Mouse (Mus musculus) embryonic facial prominence, embryonic 14.5 days (tissue): ENCODE results near the gene Itsn1. TPM values are rescaled to one million over a fixed set of nuclear protein-coding genes. Genes with fewer than 3 reads are reported as not detected.

Experiments used
- ATAC-seq: fragments of 200-750 bp; cut with Nextera tagmentation; 2 replicates; pipeline ENCODE4 v1.8.0; 2017; ENCODE audit warnings: low read depth, moderate number of reproducible peaks, moderate TSS enrichment
- DNase-seq: peaks from one replicate; pipeline ENCODE4 v3.0.0-alpha.2; 2015; ENCODE audit warnings: low spot score
- H3K27ac ChIP-seq: fragments of 300-500 bp; sonication (generic); replicated peaks from 2 replicates; pipeline ENCODE4 v1.5.1; 2014; ENCODE audit warnings: low read depth, mild to moderate bottlenecking, low read length, moderate library complexity
- H3K27me3 ChIP-seq: fragments of 300-500 bp; sonication (generic); replicated peaks from 2 replicates; pipeline ENCODE4 v1.6.1; 2014; ENCODE audit warnings: low read length; ENCODE audit not compliant: control insufficient read depth, insufficient read depth
- H3K36me3 ChIP-seq: fragments of 300-500 bp; sonication (generic); 2 replicates; pipeline ENCODE4 v1.6.1; 2014; ENCODE audit warnings: low read length, mixed read lengths; ENCODE audit not compliant: control insufficient read depth, insufficient read depth
- H3K4me1 ChIP-seq: fragments of 300-500 bp; sonication (generic); 2 replicates; pipeline ENCODE4 v1.6.1; 2014; ENCODE audit warnings: antibody characterized with exemption, low read length; ENCODE audit not compliant: control insufficient read depth, insufficient read depth
- H3K4me2 ChIP-seq: fragments of 300-500 bp; sonication (generic); 2 replicates; pipeline ENCODE4 v1.6.1; 2014; ENCODE audit warnings: low read depth, mild to moderate bottlenecking, low read length, moderate library complexity, mixed read lengths
- H3K4me3 ChIP-seq: fragments of 300-500 bp; sonication (generic); 2 replicates; pipeline ENCODE4 v1.5.1; 2014; ENCODE audit warnings: low read depth, mild to moderate bottlenecking, low read length
- H3K9ac ChIP-seq: fragments of 300-500 bp; sonication (generic); 2 replicates; pipeline ENCODE4 v1.6.1; 2014; ENCODE audit warnings: low read depth, mild to moderate bottlenecking, low read length, moderate library complexity, mixed read lengths
- H3K9me3 ChIP-seq: fragments of 300-500 bp; sonication (generic); 2 replicates; pipeline ENCODE4 v1.6.1; 2016; ENCODE audit warnings: low read length; ENCODE audit not compliant: control insufficient read depth
- WGBS: fragments of 180-500 bp; shearing (Covaris S2); extraction: QIAGEN DNeasy Blood & Tissue Kit; methylation state at CpG from one replicate; pipeline ENCODE4 v1.1.7; 2014; 5-methylcytosine and 5-hydroxymethylcytosine counted together
- polyA plus RNA-seq: library from polyadenylated mRNA; unstranded; fragments of >200 nt; fragmentation: Nextera tagmentation; extraction: Ambion mirVana; gene quantifications from 2 replicates; pipeline ENCODE4 v1.2.1, GENCODE M21; 2014

The Itsn1 gene
- polyA plus RNA-seq, 1 experiment from 2014 or later = 30.1 TPM

GRCm38 (mm10) chr16:91889831-91890230, 160.8 kb downstream of the Itsn1 start:
- WGBS = 31% methylated on average over 9 of the region's 12 CpGs
- Histone ChIP-seq H3K27ac (no peak overlapping the region), H3K4me3 (no peak overlapping the region), H3K9me3 (no peaks in the 10 kb centered on the region), H3K4me1 (0 out of 2 replicates have a peak, but pooled peaks cover 6% of the 10 kb centered on the region), H3K27me3 (no peaks in the 10 kb centered on the region), H3K9ac (no peak overlapping the region), H3K4me2 (no peak overlapping the region), H3K36me3 (no peaks in the 10 kb centered on the region)
- DNase-seq (peak; percentile 65), ATAC-seq (peak; percentile 56)

DNA sequence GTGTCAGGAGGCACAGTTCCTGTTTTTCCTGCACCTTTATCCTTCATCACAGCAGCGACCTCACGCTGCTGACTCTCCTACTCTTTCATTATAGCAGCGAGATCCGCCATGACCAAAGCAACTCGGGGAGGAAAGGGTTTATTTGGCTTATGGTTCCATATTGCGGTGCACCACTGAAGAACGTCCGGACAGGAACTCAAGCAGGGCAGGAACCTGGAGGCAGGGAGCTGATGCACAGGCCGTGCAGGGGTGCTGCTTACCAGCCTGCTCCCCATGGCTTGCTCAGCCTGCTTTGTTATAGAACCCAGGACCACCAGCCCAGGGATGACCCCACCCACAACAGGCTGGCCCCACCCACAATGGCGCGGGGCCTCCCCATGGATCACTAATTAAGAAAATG, 162.1 kb downstream of the Itsn1 start:
- 80% methylated on average over 11 of the region's 11 CpGs for WGBS

GRCm38 (mm10) chr16:91896426-91896830, 167.3 kb downstream of the Itsn1 start:
- Histone ChIP-seq H3K27ac (peak overlapping the region; percentile 83), H3K9me3 (no peaks in the 10 kb centered on the region), H3K36me3 (no peaks in the 10 kb centered on the region), H3K4me2 (no peak overlapping the region), H3K9ac (no peak overlapping the region), H3K4me1 (peaks cover 24% of the 10 kb centered on the region), H3K4me3 (no peak overlapping the region), H3K27me3 (no peaks in the 10 kb centered on the region)
- ATAC-seq (0 out of 2 replicates have a peak, but pooled peaks have one; percentile 17), DNase-seq (peak; percentile 73)
- 40% methylated on average over 6 of the region's 6 CpGs for WGBS

More for the DNA sequence above, 162.1 kb downstream of the Itsn1 start:
- Histone ChIP-seq H3K27me3 (no peaks in the 10 kb centered on the region), H3K4me1 (peaks cover 6% of the 10 kb centered on the region), H3K36me3 (no peaks in the 10 kb centered on the region), H3K4me2 (no peak overlapping the region), H3K4me3 (no peak overlapping the region), H3K27ac (no peak overlapping the region), H3K9ac (no peak overlapping the region), H3K9me3 (no peaks in the 10 kb centered on the region)
- DNase-seq = no peak
- no peak for ATAC-seq

DNA sequence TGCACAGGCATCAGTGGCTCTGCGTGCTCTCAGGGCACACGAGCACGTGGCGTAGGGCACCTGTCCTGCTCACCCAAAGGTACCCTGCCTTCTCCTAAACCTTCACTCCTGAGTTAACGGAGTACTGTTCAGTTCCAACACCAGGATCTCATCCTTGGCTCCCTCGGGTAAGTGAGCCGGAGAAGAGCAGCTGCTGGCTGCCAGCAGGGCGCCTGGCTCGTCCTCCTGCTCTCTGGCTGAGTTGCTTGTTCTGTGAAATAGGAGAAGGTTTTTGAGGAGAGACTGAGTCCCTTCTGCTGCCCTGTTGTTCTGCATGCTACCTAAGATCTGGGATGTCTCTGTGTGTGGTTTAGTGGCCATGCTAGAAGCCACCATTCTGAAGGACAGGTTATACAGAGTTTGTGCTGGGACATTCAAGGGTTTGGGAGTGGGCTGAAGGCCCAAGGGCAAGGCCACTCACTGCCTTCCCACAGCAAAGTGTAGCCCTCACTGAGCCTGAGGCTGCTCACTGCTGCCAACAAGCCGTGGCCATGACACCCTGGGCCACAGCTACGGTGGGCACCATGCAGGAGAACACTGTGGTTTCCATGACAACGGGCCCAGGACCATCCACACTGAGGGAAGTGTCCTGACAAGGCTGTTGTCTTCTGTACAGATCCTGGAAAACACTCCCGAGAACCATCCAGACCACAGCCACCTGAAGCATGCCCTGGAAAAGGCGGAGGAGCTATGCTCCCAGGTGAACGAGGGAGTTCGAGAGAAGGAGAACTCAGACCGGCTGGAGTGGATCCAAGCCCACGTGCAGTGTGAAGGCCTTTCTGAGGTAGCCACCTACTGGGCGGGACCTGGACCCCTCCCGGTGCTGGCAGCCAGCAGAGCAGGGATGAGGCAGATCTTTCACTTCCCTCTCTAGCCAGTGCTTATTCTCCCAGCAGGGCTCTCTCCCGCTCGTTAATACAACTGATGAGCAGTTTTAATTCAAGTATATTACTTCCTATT, 170.1 kb downstream of the Itsn1 start:
- H3K27ac ChIP-seq = 0 out of 2 replicates have a peak overlapping the region, but pooled peaks have one; percentile 16

GRCm38 (mm10) chr16:91900274-91900673, 171.2 kb downstream of the Itsn1 start:
- ATAC-seq (no peak), DNase-seq (no peak)
- Histone ChIP-seq H3K27me3 (no peaks in the 10 kb centered on the region), H3K4me2 (no peak overlapping the region), H3K4me1 (peaks cover 24% of the 10 kb centered on the region), H3K4me3 (no peak overlapping the region), H3K9me3 (no peaks in the 10 kb centered on the region), H3K36me3 (no peaks in the 10 kb centered on the region), H3K9ac (no peak overlapping the region), H3K27ac (no peak overlapping the region)
- 50% methylated on average over 11 of the region's 11 CpGs for WGBS

More for the DNA sequence above, 170.1 kb downstream of the Itsn1 start:
- H3K36me3 ChIP-seq = no peaks in the 10 kb centered on the region
- H3K4me3 ChIP-seq = no peak overlapping the region
- H3K4me2 ChIP-seq = no peak overlapping the region
- peak; percentile 54 for DNase-seq
- no peaks in the 10 kb centered on the region for H3K9me3 ChIP-seq
- peaks cover 24% of the 10 kb centered on the region for H3K4me1 ChIP-seq
- no peak overlapping the region for H3K9ac ChIP-seq
- ATAC-seq = no peak
- 48% methylated on average over 22 of the region's 22 CpGs for WGBS
- H3K27me3 ChIP-seq = no peaks in the 10 kb centered on the region

GRCm38 (mm10) chr16:91903801-91904506, 174.9 kb downstream of the Itsn1 start:
- Histone ChIP-seq H3K4me2 (no peak overlapping the region), H3K9ac (no peak overlapping the region), H3K4me3 (no peak overlapping the region), H3K4me1 (peaks cover 10% of the 10 kb centered on the region; the same call in 1 of the 2 replicates), H3K27me3 (no peaks in the 10 kb centered on the region), H3K9me3 (no peaks in the 10 kb centered on the region), H3K27ac (no peak overlapping the region), H3K36me3 (no peaks in the 10 kb centered on the region)
- ATAC-seq = peak; percentile 27; the same call in 1 of the 2 replicates
- 83% methylated on average over 13 of the region's 13 CpGs for WGBS
- DNase-seq = no peak

DNA sequence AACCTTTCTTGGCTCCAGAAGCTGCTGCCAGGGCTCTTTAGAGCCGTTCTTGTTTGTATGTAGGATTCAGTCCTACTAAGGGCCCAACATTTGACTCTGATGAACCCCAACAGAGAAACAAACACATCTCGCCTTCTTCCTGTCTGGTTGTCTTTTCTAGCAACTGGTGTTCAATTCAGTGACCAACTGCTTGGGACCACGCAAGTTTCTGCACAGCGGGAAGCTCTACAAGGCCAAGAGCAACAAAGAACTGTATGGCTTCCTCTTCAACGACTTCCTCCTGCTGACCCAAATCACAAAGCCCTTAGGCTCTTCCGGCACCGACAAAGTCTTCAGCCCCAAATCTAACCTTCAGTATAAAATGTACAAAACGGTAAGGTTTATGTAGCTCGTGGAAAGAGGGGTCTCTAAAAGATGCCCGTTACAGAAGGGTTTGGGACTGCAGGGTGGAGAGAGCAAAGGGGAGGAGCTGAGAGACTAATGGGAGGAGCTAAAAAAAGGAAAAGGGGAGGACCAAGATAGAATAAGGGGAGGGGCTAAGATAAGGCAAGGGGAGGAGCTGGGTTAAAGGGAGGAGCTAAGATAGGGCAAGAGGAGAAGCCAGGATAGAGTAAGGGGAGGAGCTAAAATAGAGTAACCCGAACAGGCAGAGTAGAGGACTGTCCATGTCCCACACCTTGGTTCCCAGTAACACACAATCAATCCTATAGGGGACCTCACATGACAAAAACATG, 176.2 kb downstream of the Itsn1 start:
- peaks cover 6% of the 10 kb centered on the region; the same call in 1 of the 2 replicates for H3K4me1 ChIP-seq
- no peaks in the 10 kb centered on the region for H3K9me3 ChIP-seq
- WGBS = 81% methylated on average over 11 of the region's 11 CpGs
- H3K36me3 ChIP-seq = no peaks in the 10 kb centered on the region
- no peak overlapping the region for H3K27ac ChIP-seq
- H3K27me3 ChIP-seq = no peaks in the 10 kb centered on the region
- no peak overlapping the region for H3K4me3 ChIP-seq
- ATAC-seq (no peak), DNase-seq (no peak)
- H3K9ac ChIP-seq = no peak overlapping the region
- H3K4me2 ChIP-seq = no peak overlapping the region

- Histone ChIP-seq H3K9me3 (no peaks in the 10 kb centered on the region), H3K36me3 (no peaks in the 10 kb centered on the region), H3K27me3 (no peaks in the 10 kb centered on the region), H3K4me3 (no peak overlapping the region), H3K27ac (no peak overlapping the region), H3K4me1 (peaks cover 6% of the 10 kb centered on the region; the same call in 1 of the 2 replicates), H3K9ac (no peak overlapping the region), H3K4me2 (no peak overlapping the region)
- WGBS = 82% methylated on average over 10 of the region's 10 CpGs
- ATAC-seq = no peak
- no peak for DNase-seq
These were observed 176.9 kb downstream of the Itsn1 start for GRCm38 (mm10) chr16:91905987-91906386.
